Mouse (Mus musculus) CH12.LX (cell line): ENCODE measurements around the gene Nlrc5. TPM values are rescaled to one million over a fixed set of nuclear protein-coding genes. Genes with fewer than 3 reads are reported as not detected.

Experiments
- DNase-seq: peaks from one replicate; pipeline ENCODE4 v3.0.0-alpha.2; 2013; ENCODE audit errors: extremely low read depth
- H3K27ac ChIP-seq: 2 replicates; pipeline ENCODE4 v1.5.1; 2012; ENCODE audit warnings: low read depth, mild to moderate bottlenecking, control low read depth, moderate library complexity; ENCODE audit not compliant: insufficient read depth
- H3K27me3 ChIP-seq: replicated peaks from 2 replicates; pipeline ENCODE3; 2012; ENCODE audit warnings: inconsistent platforms
- H3K36me3 ChIP-seq, 2 experiments: replicated peaks in 1 of 2; 2 replicates each; pipeline versions ENCODE3 to v1.6.1; 2012; ENCODE audit warnings: inconsistent platforms in 1 of 2, low read length in 1 of 2, mild to moderate bottlenecking in 1 of 2, mixed read lengths in 1 of 2, moderate library complexity in 1 of 2; ENCODE audit not compliant: control insufficient read depth in 1 of 2, insufficient read depth in 1 of 2
- H3K4me1 ChIP-seq, 2 experiments: 2 replicates each; pipeline ENCODE4 v1.6.1; 2012; ENCODE audit warnings: inconsistent platforms in 1 of 2, moderate library complexity in 1 of 2; ENCODE audit not compliant: insufficient read depth in 2 of 2, control insufficient read depth in 1 of 2
- H3K4me2 ChIP-seq: 2 replicates; pipeline ENCODE4 v1.6.1; 2012; ENCODE audit warnings: low read depth, mild to moderate bottlenecking, control low read depth; ENCODE audit not compliant: poor library complexity, insufficient read depth, severe bottlenecking
- H3K4me3 ChIP-seq, 3 experiments: fragments of 150-350 bp in 1 of 3; sonication (generic) in 1 of 3; replicated peaks in 1 of 3; 2 replicates each; pipeline versions ENCODE3 to v1.5.1; 2011 to 2012; ENCODE audit warnings: low read depth in 2 of 3, low read length in 2 of 3, mild to moderate bottlenecking in 2 of 3, moderate library complexity in 2 of 3, control low read depth in 1 of 3, improper control_type of control experiment in 1 of 3, inconsistent platforms in 1 of 3, mixed read lengths in 1 of 3; ENCODE audit not compliant: poor library complexity in 1 of 3
- H3K79me2 ChIP-seq: replicated peaks from 2 replicates; pipeline ENCODE4 v1.6.1; 2012; ENCODE audit warnings: mild to moderate bottlenecking, moderate library complexity; ENCODE audit not compliant: control insufficient read depth, poor library complexity, insufficient read depth, severe bottlenecking; ENCODE audit errors: extremely low read depth
- H3K9ac ChIP-seq: 2 replicates; pipeline ENCODE4 v1.6.1; 2012; ENCODE audit warnings: low read depth, mild to moderate bottlenecking, control low read depth, moderate library complexity; ENCODE audit not compliant: insufficient read depth
- H3K9me3 ChIP-seq: replicated peaks from 2 replicates; pipeline ENCODE3; 2012; ENCODE audit warnings: low read length, inconsistent platforms, mixed read lengths
- CHD2 ChIP-seq: IDR thresholded peaks from 2 replicates; pipeline ENCODE4 v1.6.1; 2011; ENCODE audit warnings: low read length, improper control_type of control experiment
- CTCF ChIP-seq, 2 experiments: IDR thresholded peaks in 1 of 2; conservative IDR thresholded peaks in 1 of 2; 2 replicates each; pipeline ENCODE4 v1.5.1; 2011 to 2012; ENCODE audit warnings: low read depth in 2 of 2, low read length in 2 of 2, improper control_type of control experiment in 1 of 2, inconsistent platforms in 1 of 2, mild to moderate bottlenecking in 1 of 2, moderate library complexity in 1 of 2
- E2F4 ChIP-seq: IDR thresholded peaks from 2 replicates; pipeline ENCODE4 v1.6.1; 2011; ENCODE audit warnings: low read depth, low read length, improper control_type of control experiment; ENCODE audit not compliant: insufficient replicate concordance
- EP300 ChIP-seq: IDR thresholded peaks from 2 replicates; pipeline ENCODE4 v1.6.1; 2011; ENCODE audit warnings: low read length, improper control_type of control experiment
- HCFC1 ChIP-seq: IDR thresholded peaks from 2 replicates; pipeline ENCODE4 v1.6.1; 2012; ENCODE audit warnings: low read depth, mild to moderate bottlenecking, inconsistent platforms, low read length, improper control_type of control experiment
- JUND ChIP-seq: conservative IDR thresholded peaks from 2 replicates; pipeline ENCODE4 v1.6.1; 2011; ENCODE audit warnings: low read depth, low read length, improper control_type of control experiment
- KAT2A ChIP-seq: IDR thresholded peaks from 2 replicates; pipeline ENCODE4 v1.6.1; 2012; ENCODE audit warnings: low read length, improper control_type of control experiment, inconsistent platforms; ENCODE audit not compliant: insufficient replicate concordance
- MAFK ChIP-seq: IDR thresholded peaks from 2 replicates; pipeline ENCODE4 v1.6.1; 2011; ENCODE audit warnings: low read length, improper control_type of control experiment; ENCODE audit not compliant: insufficient replicate concordance
- MAX ChIP-seq: IDR thresholded peaks from 2 replicates; pipeline ENCODE4 v1.6.1; 2011; ENCODE audit warnings: low read length, improper control_type of control experiment
- MAZ ChIP-seq: IDR thresholded peaks from 2 replicates; pipeline ENCODE4 v1.6.1; 2012; ENCODE audit warnings: low read depth, mild to moderate bottlenecking, inconsistent platforms, low read length, improper control_type of control experiment, moderate library complexity
- NRF1 ChIP-seq: IDR thresholded peaks from 2 replicates; pipeline ENCODE4 v1.6.1; 2014; ENCODE audit warnings: low read depth, mild to moderate bottlenecking, inconsistent platforms, low read length, improper control_type of control experiment, moderate library complexity
- POLR2AphosphoS2 ChIP-seq: IDR thresholded peaks from 2 replicates; pipeline ENCODE4 v1.6.1; 2011; ENCODE audit warnings: low read depth, low read length, improper control_type of control experiment
- SIN3A ChIP-seq: IDR thresholded peaks from 2 replicates; pipeline ENCODE4 v1.6.1; 2012; ENCODE audit warnings: low read length, improper control_type of control experiment, inconsistent platforms
- SMC3 ChIP-seq: IDR thresholded peaks from 2 replicates; pipeline ENCODE4 v1.6.1; 2011; ENCODE audit warnings: low read depth, low read length, improper control_type of control experiment
- USF1 ChIP-seq: IDR thresholded peaks from 2 replicates; pipeline ENCODE4 v1.6.1; 2014; ENCODE audit warnings: low read depth, mild to moderate bottlenecking, inconsistent platforms, low read length, improper control_type of control experiment
- USF2 ChIP-seq: conservative IDR thresholded peaks from 2 replicates; pipeline ENCODE4 v1.6.1; 2011; ENCODE audit warnings: low read depth, low read length, improper control_type of control experiment
- ZC3H11A ChIP-seq: IDR thresholded peaks from 2 replicates; pipeline ENCODE4 v1.6.1; 2012; ENCODE audit warnings: low read depth, mild to moderate bottlenecking, inconsistent platforms, low read length, improper control_type of control experiment
- dilution Hi-C: fragments of 300-500 bp; cut with MboI; formaldehyde crosslinking; loops from 2 replicates; pipeline ENCODE4 v1.14.3; 2020; ENCODE audit warnings: low sequenced_read_pairs; ENCODE audit not compliant: extremely low pct_unique_long_range_greater_than_20kb, extremely low pct_ligation_motif_present
- in situ Hi-C: fragments of 300-500 bp; cut with MboI; formaldehyde crosslinking; loops from 3 replicates; pipeline ENCODE4 v1.14.3; 2019; ENCODE audit warnings: low sequenced_read_pairs, low pct_ligation_motif_present, low pct_unique_long_range_greater_than_20kb, mixed read lengths
- polyA plus RNA-seq: library from polyadenylated mRNA; unstranded; fragments of >175 nt; gene quantifications from 2 replicates; pipeline ENCODE4 v1.2.1, GENCODE M21; 2012; ENCODE audit warnings: low read depth; ENCODE audit not compliant: insufficient read length
- total RNA-seq, 2 experiments: library from RNA; depleted of rRNA; stranded (reverse); fragments of 300-350 nt in 1 of 2; fragments of >200 nt in 1 of 2; gene quantifications; 2 replicates each; pipeline ENCODE4 v1.2.3; 2012 to 2014

Gene Nlrc5
- total and polyA plus RNA-seq, 3 experiments, result 58.6 to 72.5 (median 60.2) TPM

DNA sequence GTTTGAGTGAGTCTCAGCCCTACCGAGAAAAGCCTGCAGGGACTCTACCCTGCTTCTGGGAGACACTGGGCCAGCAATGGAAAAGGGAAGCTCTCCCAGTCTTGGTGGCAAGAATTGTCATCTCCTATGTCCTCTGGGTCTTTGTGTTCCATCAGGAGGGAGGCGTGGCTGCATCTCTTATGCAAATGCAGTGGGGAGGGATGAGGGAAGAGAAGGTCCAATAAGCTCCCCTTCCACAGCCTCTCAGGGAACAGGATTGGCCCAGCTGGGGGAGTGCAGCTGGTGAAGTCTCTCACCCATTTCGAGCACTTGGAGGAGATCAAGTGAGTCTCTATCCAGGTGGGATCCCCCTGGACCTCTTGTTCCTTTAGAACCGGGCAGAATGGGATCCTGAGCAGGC is 87.3 kb downstream of the Nlrc5 start:
- no peaks in the 10 kb centered on the region for H3K9me3 ChIP-seq
- H3K36me3 ChIP-seq, result peaks cover 62 to 89% of the 10 kb centered on the region in 2 experiments
- no peak overlapping the region for H3K4me2 ChIP-seq
- TF ChIP-seq JUND, result no peak
- no peak for TF ChIP-seq KAT2A
- TF ChIP-seq MAZ, result no peak
- no peaks in the 10 kb centered on the region for H3K27me3 ChIP-seq
- DNase-seq, result no peak
- no peaks in the 10 kb centered on the region for H3K79me2 ChIP-seq
- dilution Hi-C loops, result no loop called here
- H3K9ac ChIP-seq, result no peak overlapping the region
- in situ Hi-C loops, result loop anchor here (10.0 kb wide), 1 partner anchor 173 kb away; the partner anchor contains the start of gene Pllp
- H3K27ac ChIP-seq, result no peak overlapping the region
- H3K4me1 ChIP-seq, result no peaks in the 10 kb centered on the region
- no peak overlapping the region for H3K4me3 ChIP-seq

DNA sequence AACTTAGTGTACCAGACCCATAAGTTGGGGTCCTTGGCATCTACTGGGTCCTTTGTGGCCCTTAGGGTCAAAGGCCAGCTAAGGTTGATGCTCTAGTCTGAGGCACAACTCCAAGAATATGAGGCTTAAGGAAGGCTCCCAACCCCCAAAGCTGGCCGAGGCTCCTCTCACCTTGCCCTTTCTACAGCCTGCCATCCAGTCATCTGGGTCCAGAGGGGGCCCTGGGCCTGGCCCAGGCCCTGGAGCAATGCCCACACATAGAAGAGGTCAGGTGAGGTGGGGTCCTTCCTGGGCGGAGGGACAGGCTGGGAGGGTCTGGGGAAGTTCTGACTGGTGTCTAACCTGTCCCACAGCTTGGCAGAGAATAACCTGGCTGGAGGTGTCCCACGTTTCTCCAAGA is 88.3 kb downstream of the Nlrc5 start:
- no peaks in the 10 kb centered on the region for H3K9me3 ChIP-seq
- no peaks in the 10 kb centered on the region for H3K4me1 ChIP-seq
- no peak for DNase-seq
- H3K4me3 ChIP-seq, result no peak overlapping the region
- peaks cover 63 to 91% of the 10 kb centered on the region in 2 experiments for H3K36me3 ChIP-seq
- H3K9ac ChIP-seq, result no peak overlapping the region
- no peaks in the 10 kb centered on the region for H3K79me2 ChIP-seq
- in situ Hi-C loops (loop anchor here (10.0 kb wide), 1 partner anchor 172 kb away; the partner anchor contains the start of gene Pllp), dilution Hi-C loops (no loop called here)
- no peak overlapping the region for H3K27ac ChIP-seq
- no peaks in the 10 kb centered on the region for H3K27me3 ChIP-seq
- TF ChIP-seq MAFK (no peak), MAX (no peak), SIN3A (no peak), E2F4 (no peak), SMC3 (no peak), USF2 (no peak), POLR2AphosphoS2 (no peak), USF1 (no peak), EP300 (no peak), MAZ (no peak), CTCF (conservative IDR thresholded peaks at IDR 0.05 in 1 of 2, IDR thresholded peaks at IDR 0.05 in 1 of 2; ENCODE audit: low read depth in 2 of 2, low read length in 2 of 2) (no peak), ZC3H11A (no peak), JUND (no peak), HCFC1 (no peak), CHD2 (no peak), NRF1 (no peak), KAT2A (no peak)
- no peak overlapping the region for H3K4me2 ChIP-seq
